Mouse (Mus musculus) olfactory bulb, adult 2 months (tissue): ENCODE results near the gene Fra10ac1.

Experiments
- CTCF ChIP-seq: fragments of 200-500 bp; IDR thresholded peaks from 2 replicates; pipeline ENCODE4 v1.5.1; 2012; ENCODE audit warnings: low read depth, mild to moderate bottlenecking, low read length, moderate library complexity; ENCODE audit not compliant: insufficient read depth
- POLR2A ChIP-seq: fragments of 200-500 bp; IDR thresholded peaks from 2 replicates; pipeline ENCODE4 v1.6.1; 2012; ENCODE audit warnings: mild to moderate bottlenecking, low read depth, low read length, moderate library complexity; ENCODE audit not compliant: insufficient read depth

GRCm38 (mm10) chr19:38228699-38229098 is 4.7 kb upstream of the Fra10ac1 start:
- TF ChIP-seq POLR2A (no peak), CTCF (no peak)
